ENCODE assay signal across 23 mouse cellular contexts in genomic region chr11:117665189-117665588, GRCm38 (mm10). TPM values are rescaled to one million over a fixed set of nuclear protein-coding genes. Genes with fewer than 3 reads are reported as not detected.
A peak's percentile ranks its signal among the peaks of the same experiment; 100 is the strongest.
DNase-seq lines count a peak whose midpoint lies in the region; ATAC-seq lines count a peak whose summit lies in the region.
"Had no signal": no experiment of that assay in that cellular context is flagged by ENCODE, and none has a peak within 500 bp of the region (broad histone marks: within the 10 kb centered on the region; RNA-seq: fewer than 3 reads in every experiment).

No protein-coding gene starts in this region.

- 0 out of 2 replicates have a peak, but pooled peaks cover 6% of the 10 kb centered on the region for H3K4me1 ChIP-seq in intestine, embryonic 14.5 days (replicated peaks; ENCODE audit: control insufficient read depth, insufficient read depth, low read length)
- H3K4me1 ChIP-seq in intestine, embryonic 16.5 days (ENCODE audit: control insufficient read depth, insufficient read depth, low read length), result peaks cover 4% of the 10 kb centered on the region; the same call in 1 of the 2 replicates

- H3K27ac ChIP-seq in intestine, embryonic 14.5 days (ENCODE audit: low read depth), result no peak overlapping the region
- H3K27ac ChIP-seq in intestine, embryonic 16.5 days (ENCODE audit: low read length), result no peak overlapping the region
- H3K27ac ChIP-seq: embryonic facial prominence, embryonic 12.5 days; embryonic facial prominence, embryonic 15.5 days; gastrocnemius, adult 2 months; heart, adult 2 months; hindbrain, embryonic 15.5 days had no signal

- H3K36me3 ChIP-seq in intestine, embryonic 14.5 days (ENCODE audit: control insufficient read depth, insufficient read depth, low read length), result no peaks in the 10 kb centered on the region
- 0 out of 2 replicates have a peak, but pooled peaks cover 2% of the 10 kb centered on the region for H3K36me3 ChIP-seq in intestine, embryonic 16.5 days (ENCODE audit: control insufficient read depth, insufficient read depth, low read length)
- H3K36me3 ChIP-seq: embryonic facial prominence, embryonic 12.5 days; embryonic facial prominence, embryonic 15.5 days; hindbrain, embryonic 15.5 days had no signal

- peak; percentile 28 for DNase-seq in heart, adult 11 months
- no peak for DNase-seq in heart, adult 8-10 months (ENCODE audit: low spot score)
- peak; percentile 13 for DNase-seq in intestine, embryonic 14.5 days (ENCODE audit: low spot score)
- DNase-seq in ZHBTc4 (ENCODE audit: low read depth, low spot score), result peak; percentile 74
- DNase-seq in gastrocnemius, postnatal 4 days (ENCODE audit: low spot score in 2 of 2), result no peak
- no peak for DNase-seq in lung, postnatal 10 days
- DNase-seq: adrenal gland, adult 2 months; adrenal gland, postnatal 14 days; cerebellum, adult 11-12 months; cerebellum, adult 8-10 months; cerebellum, postnatal 10 days; forebrain, postnatal 0 days; gastrocnemius, adult 2 months; gastrocnemius, postnatal 14 days; heart, adult 2 months; kidney, adult 2 months had no signal

- H3K4me2 ChIP-seq in intestine, embryonic 14.5 days (ENCODE audit: low read length), result no peak overlapping the region
- no peak overlapping the region for H3K4me2 ChIP-seq in intestine, embryonic 16.5 days (ENCODE audit: low read depth, low read length)
- H3K4me2 ChIP-seq: embryonic facial prominence, embryonic 12.5 days; embryonic facial prominence, embryonic 15.5 days; heart, embryonic 11.5 days; hindbrain, embryonic 15.5 days had no signal

- no peak overlapping the region for H3K4me3 ChIP-seq in intestine, embryonic 14.5 days (ENCODE audit: low read depth, low read length)
- no peak overlapping the region for H3K4me3 ChIP-seq in intestine, embryonic 16.5 days (ENCODE audit: low read length)
- H3K4me3 ChIP-seq: embryonic facial prominence, embryonic 12.5 days; embryonic facial prominence, embryonic 15.5 days; gastrocnemius, adult 2 months; heart, adult 2 months; hindbrain, embryonic 15.5 days had no signal

- no peak overlapping the region for H3K9ac ChIP-seq in intestine, embryonic 14.5 days (ENCODE audit: low read length)
- no peak overlapping the region for H3K9ac ChIP-seq in intestine, embryonic 16.5 days (ENCODE audit: low read depth, low read length)
- H3K9ac ChIP-seq: embryonic facial prominence, embryonic 12.5 days; embryonic facial prominence, embryonic 15.5 days; forebrain, postnatal 0 days; hindbrain, embryonic 15.5 days had no signal

- ATAC-seq in intestine, embryonic 14.5 days (replicated peaks; ENCODE audit: low FRiP score, low TSS enrichment, low read depth), result no peak
- no peak for ATAC-seq in intestine, embryonic 16.5 days
- ATAC-seq: forebrain, embryonic 14.5 days; forebrain, postnatal 0 days; intestine, postnatal 0 days had no signal

- 62% methylated on average over 3 of the region's 3 CpGs for WGBS in intestine, embryonic 14.5 days
- WGBS in intestine, embryonic 16.5 days, result 66% methylated on average over 3 of the region's 3 CpGs

- H3K27me3 ChIP-seq in intestine, embryonic 14.5 days (replicated peaks; ENCODE audit: control insufficient read depth, insufficient read depth, low read length), result no peaks in the 10 kb centered on the region
- no peaks in the 10 kb centered on the region for H3K27me3 ChIP-seq in intestine, embryonic 16.5 days (replicated peaks; ENCODE audit: control insufficient read depth, insufficient read depth, low read length)
- H3K27me3 ChIP-seq: embryonic facial prominence, embryonic 12.5 days; embryonic facial prominence, embryonic 15.5 days; hindbrain, embryonic 15.5 days had no signal

- no peaks in the 10 kb centered on the region for H3K9me3 ChIP-seq in intestine, embryonic 14.5 days (ENCODE audit: control insufficient read depth, low read length)
- H3K9me3 ChIP-seq in intestine, embryonic 16.5 days (ENCODE audit: control insufficient read depth, low read length), result no peaks in the 10 kb centered on the region
- H3K9me3 ChIP-seq: embryonic facial prominence, embryonic 12.5 days; embryonic facial prominence, embryonic 15.5 days; hindbrain, embryonic 15.5 days had no signal

RNA-seq across cellular contexts. Expression of gene Tnrc6c, which starts 11.1 kb away (rescaled TPM):
- total RNA-seq in heart, adult 8-10 months (2022), result 10 to 100 TPM; 27.0 to 32.1 (median 29.7) TPM
- polyA plus RNA-seq in intestine, embryonic 14.5 days (2014; fragmentation: Nextera tagmentation; extraction: Ambion mirVana), result 12.6 and 13.8 TPM in 2 replicates
- 6.6 and 6.8 TPM in 2 replicates for polyA plus RNA-seq in intestine, embryonic 16.5 days (2015; fragmentation: Nextera tagmentation; extraction: Ambion mirVana)
- total RNA-seq in gastrocnemius, postnatal 4 days (2021), result 10 to 100 TPM; 33.0 to 34.2 TPM

Comparison
In these comparisons a context has a peak if more than half of its experiments do, and no peak if none do; other contexts are left out.
1. DNase-seq: peak in heart, adult 11 months (single experiment), intestine, embryonic 14.5 days (single experiment) and ZHBTc4 (single experiment); none in heart, adult 8-10 months (single experiment), gastrocnemius, postnatal 4 days (0 of 2) and lung, postnatal 10 days (single experiment).